ENCODE assay signal across 24 mouse cellular contexts in the genomic region with DNA sequence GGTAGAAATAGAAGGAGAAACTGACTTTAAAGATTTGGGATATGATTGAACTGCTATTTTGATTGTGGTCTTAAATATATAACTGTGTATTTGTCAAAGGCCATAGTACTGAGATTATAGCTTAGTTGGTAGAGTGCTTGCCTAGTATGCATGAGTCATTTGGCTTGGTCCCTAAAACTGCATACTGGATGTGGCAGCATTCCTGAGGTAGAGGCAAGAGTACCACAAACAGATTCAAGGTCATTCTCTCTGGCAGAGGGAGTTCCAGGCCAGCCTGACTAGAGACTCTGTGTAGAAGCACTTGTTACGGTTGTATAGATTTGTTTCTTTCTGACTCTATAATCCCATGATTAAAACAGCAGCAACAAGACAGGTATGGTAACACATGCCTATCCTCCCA. TPM values are rescaled to one million over a fixed set of nuclear protein-coding genes. Genes with fewer than 3 reads are reported as not detected.
A peak's percentile ranks its signal among the peaks of the same experiment; 100 is the strongest.
DNase-seq lines count a peak whose midpoint lies in the region; ATAC-seq and TF ChIP-seq lines count a peak whose summit lies in the region.
"Had no signal": no experiment of that assay in that cellular context is flagged by ENCODE, and none has a peak within 500 bp of the region (broad histone marks: within the 10 kb centered on the region; RNA-seq: fewer than 3 reads in every experiment).

No protein-coding gene starts in this region.

- CTCF ChIA-PET in Patski (lab: Charles Lee) = interaction anchor here (1.6 kb wide), 1 partner anchor 10 kb away, joined by 4 read pairs; no protein-coding TSS in a partner anchor

- no peaks in the 10 kb centered on the region for H3K36me3 ChIP-seq in lung, postnatal 0 days (ENCODE audit: insufficient read depth, low read length)
- H3K36me3 ChIP-seq: heart, embryonic 15.5 days; limb, embryonic 15.5 days; midbrain, embryonic 13.5 days had no signal

- peak overlapping the region; percentile 27; the same call in 1 of the 2 replicates for H3K27ac ChIP-seq in lung, postnatal 0 days (ENCODE audit: low read length)
- H3K27ac ChIP-seq: gastrocnemius, adult 2 months; heart, embryonic 15.5 days; hindbrain, embryonic 15.5 days; limb, embryonic 15.5 days; liver, embryonic 15.5 days; midbrain, embryonic 13.5 days; neural tube, embryonic 12.5 days had no signal

- DNase-seq in adrenal gland, postnatal 36 days = peak; percentile 19 to 32
- DNase-seq in adrenal gland, postnatal 4 days (ENCODE audit: low spot score in 2 of 2) = no peak
- peak; percentile 57 for DNase-seq in lung, postnatal 0 days (ENCODE audit: low spot score)
- DNase-seq in lung, postnatal 25 days (ENCODE audit: low spot score) = no peak
- no peak for DNase-seq in Patski (ENCODE audit: low read depth, low spot score)
- no peak for DNase-seq in B cell, adult 2 months
- DNase-seq in kidney, adult 9 months = no peak
- DNase-seq: cerebellum, adult 8-10 months; gastrocnemius, adult 2 months; left cerebral cortex, postnatal 4 days; right cerebral cortex, postnatal 14 days; spleen, adult 18-20 months had no signal

- no peaks in the 10 kb centered on the region for H3K9me3 ChIP-seq in lung, postnatal 0 days (ENCODE audit: low read length)
- H3K9me3 ChIP-seq: heart, embryonic 15.5 days; hindbrain, embryonic 15.5 days; limb, embryonic 15.5 days; liver, embryonic 15.5 days; megakaryocyte, embryonic 14.5 days; midbrain, embryonic 13.5 days; neural tube, embryonic 12.5 days had no signal

- POLR2A ChIA-PET in Patski (lab: Charles Lee) = interaction anchor here (0.6 kb wide), 1 partner anchor 42 kb away, joined by 4 read pairs; no protein-coding TSS in a partner anchor

- in situ Hi-C loops in Patski (cut with MboI; ENCODE audit: low pct_unique_long_range_greater_than_20kb) = no loop called here

- H3K4me1 ChIP-seq in lung, postnatal 0 days (ENCODE audit: insufficient read depth, low read depth, low read length) = no peaks in the 10 kb centered on the region
- H3K4me1 ChIP-seq: neural tube, embryonic 12.5 days had no signal

- no peak for ATAC-seq in lung, postnatal 0 days
- ATAC-seq in Patski = peak; percentile 28
- ATAC-seq: activated CD4-positive, CD25-positive, alpha-beta regulatory T cell, adult 4 months; forebrain, embryonic 14.5 days; midbrain, embryonic 13.5 days had no signal

- 73% methylated on average over 1 of the region's 1 CpGs for WGBS in lung, postnatal 0 days

- H3K27me3 ChIP-seq in lung, postnatal 0 days (replicated peaks; ENCODE audit: insufficient read depth, low read length) = no peaks in the 10 kb centered on the region
- H3K27me3 ChIP-seq in Patski = no peaks in the 10 kb centered on the region
- H3K27me3 ChIP-seq: heart, embryonic 15.5 days; hindbrain, embryonic 15.5 days; limb, embryonic 15.5 days; liver, embryonic 15.5 days; megakaryocyte, embryonic 14.5 days; midbrain, embryonic 13.5 days; neural tube, embryonic 12.5 days had no signal

- no peak overlapping the region for H3K9ac ChIP-seq in lung, postnatal 0 days (replicated peaks; ENCODE audit: low read depth)
- H3K9ac ChIP-seq: heart, embryonic 15.5 days; hindbrain, embryonic 15.5 days; limb, embryonic 15.5 days; liver, embryonic 15.5 days; midbrain, embryonic 13.5 days; neural tube, embryonic 12.5 days had no signal

- H3K4me2 ChIP-seq in lung, postnatal 0 days (replicated peaks; ENCODE audit: low read depth, low read length) = no peak overlapping the region
- H3K4me2 ChIP-seq: heart, embryonic 15.5 days; hindbrain, embryonic 15.5 days; limb, embryonic 15.5 days; liver, embryonic 15.5 days; midbrain, embryonic 13.5 days; neural tube, embryonic 12.5 days had no signal

- peak; percentile 25; the same call in 1 of the 2 replicates for TF ChIP-seq EP300 in lung, postnatal 0 days (IDR thresholded peaks at IDR 0.05)

- no peak for TF ChIP-seq CTCF in lung, postnatal 0 days (IDR thresholded peaks at IDR 0.05)
- no peak for TF ChIP-seq CTCF in Patski (IDR thresholded peaks at IDR 0.05)

- no peak overlapping the region for H3K4me3 ChIP-seq in lung, postnatal 0 days (ENCODE audit: low read depth, low read length)
- H3K4me3 ChIP-seq: gastrocnemius, adult 2 months; heart, embryonic 15.5 days; hindbrain, embryonic 15.5 days; limb, embryonic 15.5 days; liver, embryonic 15.5 days; megakaryocyte, embryonic 14.5 days; midbrain, embryonic 13.5 days; neural tube, embryonic 12.5 days had no signal

RNA-seq across cellular contexts. Expression of a gene that starts 3.0 kb away (rescaled TPM):
- total RNA-seq in adrenal gland, postnatal 36 days (2021) = 10 to 100 TPM; 10.6 to 23.8 TPM
- total RNA-seq in adrenal gland, postnatal 4 days (2021) = 10 to 100 TPM in 1 of 2 experiments, 1 to 10 TPM in 1; 9.3 to 10.8 TPM
- polyA plus RNA-seq in lung, postnatal 0 days (2015; fragmentation: Nextera tagmentation; extraction: Ambion mirVana) = 13.2 and 13.5 TPM in 2 replicates
- 19.5 TPM for polyA plus RNA-seq in Patski (2021)

RNA-seq across cellular contexts. Expression of a gene that starts 9.3 kb away (rescaled TPM):
- 10 to 100 TPM; 31.9 to 36.2 TPM for total RNA-seq in adrenal gland, postnatal 36 days (2021)
- total RNA-seq in adrenal gland, postnatal 4 days (2021) = 10 to 100 TPM; 35.8 to 38.7 TPM
- 25.1 and 29.9 TPM in 2 replicates for polyA plus RNA-seq in lung, postnatal 0 days (2015; fragmentation: Nextera tagmentation; extraction: Ambion mirVana)
- polyA plus RNA-seq in Patski (2021) = 23.0 TPM

RNA-seq across cellular contexts. Expression of a gene that starts 28.4 kb away (rescaled TPM):
- total RNA-seq in adrenal gland, postnatal 36 days (2021) = 10 to 100 TPM; 41.7 to 50.2 TPM
- 10 to 100 TPM; 52.7 to 53.5 TPM for total RNA-seq in adrenal gland, postnatal 4 days (2021)
- 55.6 and 56.8 TPM in 2 replicates for polyA plus RNA-seq in lung, postnatal 0 days (2015; fragmentation: Nextera tagmentation; extraction: Ambion mirVana)
- 54.8 TPM for polyA plus RNA-seq in Patski (2021)

RNA-seq across cellular contexts. Expression of a gene that starts 57.1 kb away (rescaled TPM):
- total RNA-seq in adrenal gland, postnatal 36 days (2021) = not detected
- total RNA-seq in adrenal gland, postnatal 4 days (2021) = 10 to 100 TPM in 1 of 2 experiments, 1 to 10 TPM in 1; 6.1 to 16.0 TPM
- polyA plus RNA-seq in lung, postnatal 0 days (2015; fragmentation: Nextera tagmentation; extraction: Ambion mirVana) = 1.4 and 2.3 TPM in 2 replicates
- polyA plus RNA-seq in Patski (2021) = not detected
- total RNA-seq: gastrocnemius, adult 2 months; layer of hippocampus, postnatal 10 days; left cerebral cortex, adult 8-10 months; left cerebral cortex, postnatal 4 days had no signal
- polyA plus RNA-seq: frontal cortex, adult 2 months had no signal

Comparison
In these comparisons a context has a peak if more than half of its experiments do, and no peak if none do; other contexts are left out.
1. DNase-seq: peak in adrenal gland, postnatal 36 days (2 of 2) and lung, postnatal 0 days (single experiment); none in adrenal gland, postnatal 4 days (0 of 2), lung, postnatal 25 days (single experiment), Patski (single experiment), B cell, adult 2 months (0 of 2) and kidney, adult 9 months (single experiment).